Mouse (Mus musculus) kidney, postnatal 36 days (tissue): ENCODE measurements around the gene Kcnmb3.
A peak's percentile ranks its signal among the peaks of the same experiment; 100 is the strongest.

Experiments used
- DNase-seq, 2 experiments: peaks; one replicate each; pipeline ENCODE4 v3.0.0; 2021 to 2022; ENCODE audit warnings: mixed read lengths in 2 of 2

The Kcnmb3 gene

GRCm38 (mm10) chr3:32495088-32495770, 3.2 kb upstream of the Kcnmb3 start:
- DNase-seq = peak in 1 of 2 experiments; percentile 58

- DNase-seq = peak in 1 of 2 experiments; percentile 56
These were observed 2.5 kb upstream of the Kcnmb3 start for GRCm38 (mm10) chr3:32494387-32495087.

- DNase-seq = no peak
These were observed 1.1 kb downstream of the Kcnmb3 start for GRCm38 (mm10) chr3:32490928-32491315.

- DNase-seq = no peak
These were observed 1.7 kb downstream of the Kcnmb3 start for GRCm38 (mm10) chr3:32490076-32490927.

GRCm38 (mm10) chr3:32488172-32488571, 3.9 kb downstream of the Kcnmb3 start:
- DNase-seq = no peak

DNA sequence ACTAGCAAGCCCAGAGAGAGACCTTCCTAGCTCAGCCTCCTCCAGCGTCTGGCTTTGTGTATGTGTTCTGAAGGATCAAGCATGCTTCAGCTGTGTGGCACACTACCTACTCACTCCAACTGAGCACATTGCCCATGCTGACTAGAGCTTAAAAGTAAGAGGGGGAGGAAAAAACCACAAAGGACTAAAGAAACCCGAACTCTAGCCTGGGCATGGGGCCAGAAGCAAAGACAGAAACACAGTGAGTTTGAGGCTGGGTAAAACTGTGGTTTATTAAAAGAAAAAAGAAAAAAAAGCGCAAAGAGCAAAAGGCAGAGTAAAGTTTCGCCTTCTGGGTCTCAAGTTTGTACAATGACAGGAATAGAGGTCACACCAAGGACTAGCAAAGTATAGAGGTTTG, 5.5 kb downstream of the Kcnmb3 start:
- DNase-seq = peak in 1 of 2 experiments; percentile 78

DNA sequence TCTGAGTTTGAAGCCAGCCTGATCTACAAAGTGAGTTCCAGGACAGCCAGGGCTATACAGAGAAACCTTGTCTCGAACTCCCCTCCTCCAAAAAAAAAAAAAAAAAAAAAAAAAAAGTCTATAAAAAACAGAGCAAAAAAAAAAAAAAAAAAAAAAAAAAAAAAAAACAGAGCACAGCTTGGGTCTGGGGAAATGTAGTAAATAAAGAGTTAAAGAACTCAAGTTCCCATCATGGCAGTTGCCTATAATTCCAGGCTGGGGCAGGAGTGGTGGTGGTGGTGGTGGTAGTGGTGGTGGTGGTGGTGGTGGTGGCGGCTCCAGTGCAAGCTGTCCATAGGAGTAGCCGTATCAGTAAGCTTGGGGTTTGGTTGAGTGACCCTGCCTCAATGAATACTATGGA, 9.0 kb downstream of the Kcnmb3 start:
- no peak for DNase-seq

DNA sequence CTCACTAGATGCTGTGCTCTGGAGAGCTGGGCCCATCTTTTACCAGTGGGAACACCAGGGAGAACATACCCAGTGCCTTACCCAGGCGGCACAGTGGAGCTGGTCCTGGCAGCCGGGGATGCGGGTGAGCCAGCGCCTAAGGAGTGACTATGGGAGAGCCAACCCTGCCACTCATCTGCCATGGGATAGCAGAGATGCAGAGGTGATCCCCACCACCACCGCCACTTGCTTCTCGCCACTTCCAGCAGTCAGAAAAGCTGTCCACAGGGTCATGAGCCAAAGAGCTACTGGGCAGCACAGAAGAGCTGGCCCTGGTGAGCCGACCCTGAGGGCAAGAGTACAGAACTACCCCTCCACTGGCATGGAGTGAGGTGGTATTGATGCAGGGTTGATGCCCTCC, 12.1 kb downstream of the Kcnmb3 start:
- DNase-seq = no peak

GRCm38 (mm10) chr3:32473184-32473583, 18.8 kb downstream of the Kcnmb3 start:
- DNase-seq = no peak

- peak in 1 of 2 experiments; percentile 19 for DNase-seq
These were observed 19.7 kb downstream of the Kcnmb3 start for GRCm38 (mm10) chr3:32472191-32472900.

DNA sequence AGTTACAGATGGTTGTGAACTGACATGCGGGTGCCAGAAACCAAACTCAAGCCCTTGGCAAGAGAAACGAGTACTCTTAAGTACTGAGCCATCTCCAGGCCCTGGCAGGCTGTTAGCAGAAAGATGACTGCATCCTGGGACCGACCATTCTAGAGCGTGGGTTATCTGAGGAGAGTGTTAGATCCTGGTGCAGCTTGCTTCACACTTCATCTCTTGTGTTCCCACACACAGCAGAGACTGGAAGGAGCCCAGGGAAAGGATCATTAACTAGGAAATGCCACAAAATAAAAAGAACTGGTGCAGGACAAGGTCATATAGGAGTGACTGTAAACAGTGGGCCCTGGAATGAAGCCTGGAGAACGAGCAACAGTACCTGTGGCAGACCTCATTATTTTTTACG, 20.9 kb downstream of the Kcnmb3 start:
- DNase-seq = peak; percentile 21 to 49

DNA sequence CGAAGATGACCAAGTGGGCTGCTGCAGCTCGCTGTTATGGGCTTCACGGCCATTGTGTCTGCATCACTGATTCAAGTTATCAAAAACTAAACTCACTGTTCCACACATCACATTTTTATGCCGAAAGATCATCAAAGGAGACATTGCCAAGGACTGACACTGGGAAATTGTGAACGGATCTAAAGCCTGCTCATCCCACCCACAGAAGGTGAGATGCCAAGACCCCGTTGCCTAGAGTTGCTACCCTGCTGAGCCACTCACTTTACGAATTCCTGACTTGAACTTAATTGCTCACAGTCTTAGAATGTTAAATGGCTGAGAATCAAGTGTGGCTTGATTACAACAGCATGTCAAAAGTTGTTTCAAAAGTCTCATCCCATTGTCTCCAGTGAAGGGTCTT, 21.6 kb downstream of the Kcnmb3 start:
- DNase-seq = no peak

DNA sequence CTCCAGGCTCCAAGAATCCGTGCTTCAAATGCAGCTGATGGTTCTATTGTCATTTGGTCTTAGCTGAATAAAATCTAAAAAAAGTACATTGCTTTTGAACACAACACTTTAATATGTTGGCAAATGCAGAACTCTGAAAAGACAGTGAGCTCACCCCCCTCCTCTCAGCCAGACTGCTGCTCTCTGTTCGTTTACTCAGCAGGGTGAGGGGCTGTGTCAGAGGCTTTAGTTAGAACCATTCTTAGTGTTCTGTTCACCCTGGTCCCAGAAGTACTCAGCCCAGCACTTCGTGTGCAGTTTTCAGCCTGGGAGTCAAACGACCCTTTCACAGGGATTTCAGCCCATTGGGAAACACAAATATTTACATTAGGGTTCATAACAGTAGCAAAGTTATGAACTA, 23.6 kb downstream of the Kcnmb3 start:
- no peak for DNase-seq

DNA sequence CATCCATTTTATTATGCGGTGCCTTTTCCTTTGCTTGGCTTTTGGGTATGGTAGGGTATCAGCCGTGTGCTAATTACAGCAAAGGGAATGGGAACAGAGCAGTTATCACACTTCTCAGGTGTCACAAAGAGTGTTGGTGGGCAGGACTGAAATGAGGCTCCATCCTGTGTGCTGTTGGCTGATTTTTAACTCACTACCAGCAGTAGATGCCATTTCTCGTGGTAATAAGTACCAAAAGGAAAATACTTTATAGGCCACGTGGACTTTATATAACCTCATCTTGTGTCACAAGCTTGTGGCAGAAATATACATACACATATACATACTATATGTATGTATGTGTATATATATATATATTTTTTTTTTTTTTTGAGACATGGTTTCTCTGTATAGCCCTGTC, 24.7 kb downstream of the Kcnmb3 start:
- DNase-seq = peak in 1 of 2 experiments; percentile 29

- peak; percentile 47 to 83 for DNase-seq
These were observed 32.3 kb downstream of the Kcnmb3 start for GRCm38 (mm10) chr3:32459777-32460176.

DNA sequence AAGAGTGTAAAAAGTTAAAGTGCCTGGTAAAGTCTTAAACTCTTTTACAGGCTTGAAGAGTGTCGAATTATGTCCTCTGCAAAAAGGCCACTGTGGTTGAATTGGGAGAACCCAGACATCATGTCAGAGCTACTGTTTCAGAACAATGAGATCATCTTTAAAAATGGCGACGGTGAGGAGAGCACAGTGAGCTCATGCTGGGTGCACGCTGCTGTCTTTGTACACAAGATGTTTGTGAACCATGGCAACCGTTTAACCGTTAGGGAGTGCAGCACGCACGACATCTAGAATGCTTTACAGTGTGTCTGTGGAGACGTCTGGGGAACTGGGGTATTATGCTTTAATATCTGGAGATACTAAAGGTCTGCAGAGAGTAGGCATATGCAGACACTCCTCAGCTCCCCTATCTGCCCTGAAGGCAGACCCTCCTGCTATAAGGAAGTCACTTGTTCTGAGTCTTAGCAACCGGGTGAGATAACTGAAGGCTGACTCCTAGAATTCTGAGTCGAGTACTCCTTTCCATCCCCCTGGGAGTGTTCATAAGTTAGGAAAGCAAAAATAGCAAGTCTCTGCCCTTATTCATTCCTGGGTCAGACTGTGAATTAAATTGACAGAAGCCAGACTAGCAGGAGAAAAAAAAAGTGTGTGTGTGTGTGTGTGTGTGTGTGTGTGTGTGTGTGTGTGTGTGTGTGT, 37.6 kb downstream of the Kcnmb3 start:
- DNase-seq = no peak

- DNase-seq = no peak
These were observed 50.3 kb downstream of the Kcnmb3 start for GRCm38 (mm10) chr3:32441710-32442109.

DNA sequence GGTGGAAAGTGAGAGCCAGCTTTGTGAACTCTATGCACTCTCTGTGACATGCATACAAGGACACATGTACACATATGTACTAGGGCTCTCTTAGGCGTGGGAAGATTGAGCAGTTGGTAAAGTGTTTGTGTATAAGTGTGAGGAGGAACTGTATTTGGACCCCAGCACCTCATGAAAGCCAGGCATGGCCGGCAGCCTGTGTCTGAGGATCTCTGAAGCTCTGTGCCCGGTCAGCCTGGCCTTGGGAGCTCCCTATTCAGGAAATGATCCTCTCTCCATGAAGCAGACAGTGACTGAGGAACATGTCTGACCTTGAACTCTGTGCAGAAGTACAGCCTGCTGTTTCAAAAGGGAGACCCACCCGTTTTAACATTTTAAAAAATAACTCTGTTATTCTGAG, 53.3 kb downstream of the Kcnmb3 start:
- DNase-seq = no peak

GRCm38 (mm10) chr3:32437820-32438219, 54.2 kb downstream of the Kcnmb3 start:
- DNase-seq = no peak

GRCm38 (mm10) chr3:32437297-32437696, 54.7 kb downstream of the Kcnmb3 start:
- no peak for DNase-seq

DNA sequence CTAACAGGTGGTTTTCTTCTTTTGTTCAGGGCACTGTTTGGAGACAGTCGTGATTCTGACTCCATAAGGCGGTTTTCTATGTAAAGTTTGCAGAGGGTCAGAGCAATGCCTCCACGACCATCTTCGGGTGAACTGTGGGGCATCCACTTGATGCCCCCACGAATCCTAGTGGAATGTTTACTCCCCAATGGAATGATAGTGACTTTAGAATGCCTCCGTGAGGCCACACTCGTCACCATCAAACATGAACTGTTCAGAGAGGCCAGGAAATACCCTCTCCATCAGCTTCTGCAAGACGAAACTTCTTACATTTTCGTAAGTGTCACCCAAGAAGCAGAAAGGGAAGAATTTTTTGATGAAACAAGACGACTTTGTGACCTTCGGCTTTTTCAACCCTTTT, 55.9 kb downstream of the Kcnmb3 start:
- DNase-seq = no peak

GRCm38 (mm10) chr3:32434016-32434415, 58.0 kb downstream of the Kcnmb3 start:
- no peak for DNase-seq
